Mouse (Mus musculus) spleen, embryonic (tissue): ENCODE data around the gene Cntfr.
"Not testable (repeated sequence)": the region's sequence is repeated elsewhere in the genome, so short reads cannot be mapped to it uniquely, and the experiment has no call there.

Experiments
- CTCF ChIA-PET: fragments of 350-600 bp; sonication (Branson Sonifier 250); formaldehyde crosslinking; loops from one replicate; lab custom pipeline; 2022; lab: Charles Lee

The Cntfr gene

GRCm38 (mm10) chr4:41696930-41697841, at the start of gene Cntfr:
Cntfr (minus strand) TSS chr4:41697089.
- CTCF ChIA-PET = not testable (repeated sequence)

GRCm38 (mm10) chr4:41745021-41745420, 48.1 kb upstream of the Cntfr start:
- CTCF ChIA-PET = no interaction called here

GRCm38 (mm10) chr4:41744131-41744530, 47.2 kb upstream of the Cntfr start:
- CTCF ChIA-PET = no interaction called here

GRCm38 (mm10) chr4:41741158-41741560, 44.3 kb upstream of the Cntfr start:
- CTCF ChIA-PET = interaction anchor here (1.3 kb wide), 1 partner anchor 30 kb away, joined by 4 read pairs; no protein-coding TSS in a partner anchor

GRCm38 (mm10) chr4:41740380-41741157, 43.7 kb upstream of the Cntfr start:
- CTCF ChIA-PET = interaction anchor here (1.3 kb wide), 1 partner anchor 29 kb away, joined by 4 read pairs; no protein-coding TSS in a partner anchor

GRCm38 (mm10) chr4:41739260-41739659, 42.4 kb upstream of the Cntfr start:
- CTCF ChIA-PET = interaction anchor here (1.5 kb wide), 1 partner anchor 23 kb away, joined by 14 read pairs; no protein-coding TSS in a partner anchor

GRCm38 (mm10) chr4:41738256-41738603, 41.3 kb upstream of the Cntfr start:
- CTCF ChIA-PET = interaction anchor here (0.5 to 1.5 kb wide), 3 partner anchors 22 to 37 kb away, joined by 3 to 14 read pairs (median 11); no protein-coding TSS in a partner anchor

GRCm38 (mm10) chr4:41737602-41738255, 40.8 kb upstream of the Cntfr start:
- CTCF ChIA-PET = interaction anchor here (0.5 to 1.5 kb wide), 5 partner anchors 22 to 434 kb away, joined by 3 to 14 read pairs (median 4); no protein-coding TSS in a partner anchor

GRCm38 (mm10) chr4:41731052-41731765, 34.3 kb upstream of the Cntfr start, which contains the start of gene Arid3c:
Arid3c (minus strand) TSS chr4:41731142.
- CTCF ChIA-PET = no interaction called here

- CTCF ChIA-PET = interaction anchor here (0.5 kb wide), 1 partner anchor 59 kb away, joined by 5 read pairs; no protein-coding TSS in a partner anchor
Measured at GRCm38 (mm10) chr4:41726826-41727621, 30.1 kb upstream of the Cntfr start.

- CTCF ChIA-PET = interaction anchor here (0.9 to 1.0 kb wide), 2 partner anchors 9 kb away, joined by 3 to 5 read pairs; partner anchors contain the start of gene Rpp25l
Measured at GRCm38 (mm10) chr4:41722918-41723351, 26.0 kb upstream of the Cntfr start, which contains the start of gene Dctn3. Dctn3 (minus strand) TSS chr4:41723170.

- CTCF ChIA-PET = no interaction called here
Measured at GRCm38 (mm10) chr4:41716834-41717233, 19.9 kb upstream of the Cntfr start.

- CTCF ChIA-PET = interaction anchor here (0.5 to 1.0 kb wide), 2 partner anchors 23 to 1436 kb away, joined by 3 to 14 read pairs; no protein-coding TSS in a partner anchor
Measured at GRCm38 (mm10) chr4:41715596-41715995, 18.7 kb upstream of the Cntfr start.

GRCm38 (mm10) chr4:41715082-41715481, 18.2 kb upstream of the Cntfr start:
- CTCF ChIA-PET = interaction anchor here (1.3 kb wide), 1 partner anchor 8 kb away, joined by 5 read pairs; no protein-coding TSS in a partner anchor

GRCm38 (mm10) chr4:41714276-41714675, 17.4 kb upstream of the Cntfr start:
- CTCF ChIA-PET = interaction anchor here (0.5 to 1.3 kb wide), 4 partner anchors 8 to 87 kb away, joined by 3 to 5 read pairs (median 4); no protein-coding TSS in a partner anchor

- CTCF ChIA-PET = interaction anchor here (1.0 to 1.3 kb wide), 3 partner anchors 9 to 23 kb away, joined by 3 to 5 read pairs (median 4); no protein-coding TSS in a partner anchor
Measured at GRCm38 (mm10) chr4:41713197-41714067, 16.5 kb upstream of the Cntfr start, which contains the start of gene Rpp25l. Rpp25l (minus strand) TSS chr4:41713534.

- CTCF ChIA-PET = interaction anchor here (0.9 kb wide), 1 partner anchor 25 kb away, joined by 3 read pairs; no protein-coding TSS in a partner anchor
Measured at GRCm38 (mm10) chr4:41712421-41713196, 15.7 kb upstream of the Cntfr start.
